Mouse (Mus musculus) inflammation-experienced regulatory T-cells, adult 6 months (primary cell): ENCODE results near the gene Brinp2. TPM values are rescaled to one million over a fixed set of nuclear protein-coding genes. Genes with fewer than 3 reads are reported as not detected.

Experiments used
- ATAC-seq: one replicate; pipeline ENCODE4 v1.8.0; 2017
- polyA plus RNA-seq, 3 experiments: library from polyadenylated mRNA; unstranded; fragments of 100-300 nt; shearing (Covaris generic); gene quantifications; one replicate each; pipeline ENCODE4 v1.2.1; 2017

Brinp2 gene
- polyA plus RNA-seq = not detected

- no peak for ATAC-seq
These were observed at the start of gene Brinp2 for GRCm38 (mm10) chr1:158356051-158356461. TSS of gene Brinp2 (minus strand) at chr1:158356326.

- ATAC-seq = no peak
These were observed 44.8 kb upstream of the Brinp2 start for GRCm38 (mm10) chr1:158400898-158401297.

- no peak for ATAC-seq
These were observed 40.9 kb upstream of the Brinp2 start for GRCm38 (mm10) chr1:158397058-158397457.

GRCm38 (mm10) chr1:158390693-158391092, 34.6 kb upstream of the Brinp2 start:
- no peak for ATAC-seq

GRCm38 (mm10) chr1:158388995-158389394, 32.9 kb upstream of the Brinp2 start:
- ATAC-seq = no peak

- ATAC-seq = no peak
These were observed 30.7 kb upstream of the Brinp2 start for GRCm38 (mm10) chr1:158386781-158387180.

- no peak for ATAC-seq
These were observed 29.2 kb upstream of the Brinp2 start for GRCm38 (mm10) chr1:158385311-158385710.

- ATAC-seq = no peak
These were observed 27.1 kb upstream of the Brinp2 start for GRCm38 (mm10) chr1:158383210-158383609.

- no peak for ATAC-seq
These were observed 26.2 kb upstream of the Brinp2 start for GRCm38 (mm10) chr1:158382277-158382676.

- no peak for ATAC-seq
These were observed 8.3 kb upstream of the Brinp2 start for GRCm38 (mm10) chr1:158364461-158364860.

- ATAC-seq = no peak
These were observed 6.4 kb upstream of the Brinp2 start for GRCm38 (mm10) chr1:158362292-158363101.

- no peak for ATAC-seq
These were observed 5.8 kb upstream of the Brinp2 start, which contains the start of gene Astn1 for GRCm38 (mm10) chr1:158361964-158362291. TSS of gene Astn1 (plus strand) at chr1:158362273.

- no peak for ATAC-seq
These were observed 712 bp downstream of the Brinp2 start for GRCm38 (mm10) chr1:158355177-158356050.

GRCm38 (mm10) chr1:158353656-158354371, 2.3 kb downstream of the Brinp2 start:
- ATAC-seq = no peak

GRCm38 (mm10) chr1:158343243-158343714, 12.8 kb downstream of the Brinp2 start:
- no peak for ATAC-seq

- no peak for ATAC-seq
These were observed 27.3 kb downstream of the Brinp2 start for GRCm38 (mm10) chr1:158328839-158329238.

GRCm38 (mm10) chr1:158328126-158328525, 28.0 kb downstream of the Brinp2 start:
- no peak for ATAC-seq

GRCm38 (mm10) chr1:158323325-158323724, 32.8 kb downstream of the Brinp2 start:
- no peak for ATAC-seq

- ATAC-seq = no peak
These were observed 45.5 kb downstream of the Brinp2 start for GRCm38 (mm10) chr1:158310426-158311156.

GRCm38 (mm10) chr1:158297042-158297441, 59.1 kb downstream of the Brinp2 start:
- ATAC-seq = no peak

GRCm38 (mm10) chr1:158296287-158296931, 59.7 kb downstream of the Brinp2 start:
- no peak for ATAC-seq

- ATAC-seq = no peak
These were observed 60.9 kb downstream of the Brinp2 start for GRCm38 (mm10) chr1:158295270-158295669.
